Mouse (Mus musculus) hindbrain, embryonic 10.5 days (tissue): ENCODE results near the gene Ccdc88c. TPM values are rescaled to one million over a fixed set of nuclear protein-coding genes. Genes with fewer than 3 reads are reported as not detected.

Source experiments
- DNase-seq: peaks from one replicate; pipeline ENCODE4 v3.0.0-alpha.2; 2017; ENCODE audit warnings: low spot score
- H3K27ac ChIP-seq: fragments of 300-500 bp; sonication (generic); 2 replicates; pipeline ENCODE4 v1.5.1; 2016; ENCODE audit warnings: mild to moderate bottlenecking, moderate library complexity
- H3K27me3 ChIP-seq: fragments of 300-500 bp; sonication (generic); 2 replicates; pipeline ENCODE4 v1.6.1; 2016; ENCODE audit warnings: mild to moderate bottlenecking; ENCODE audit not compliant: poor library complexity, insufficient read depth, severe bottlenecking
- H3K36me3 ChIP-seq: fragments of 300-500 bp; sonication (generic); 2 replicates; pipeline ENCODE4 v1.6.1; 2016; ENCODE audit warnings: mild to moderate bottlenecking, moderate library complexity
- H3K4me1 ChIP-seq: fragments of 300-500 bp; sonication (generic); replicated peaks from 2 replicates; pipeline ENCODE4 v1.6.1; 2016; ENCODE audit warnings: mild to moderate bottlenecking
- H3K4me3 ChIP-seq: fragments of 300-500 bp; sonication (generic); 2 replicates; pipeline ENCODE4 v1.5.1; 2016; ENCODE audit warnings: mild to moderate bottlenecking, moderate library complexity
- H3K9me3 ChIP-seq: fragments of 300-500 bp; sonication (generic); 2 replicates; pipeline ENCODE4 v1.6.1; 2016; ENCODE audit warnings: mild to moderate bottlenecking, moderate library complexity
- WGBS: fragments of 180-500 bp; shearing (Covaris S2); methylation state at CpG from one replicate; pipeline ENCODE4 v1.1.7; 2016; 5-methylcytosine and 5-hydroxymethylcytosine counted together
- polyA plus RNA-seq: library from polyadenylated mRNA; unstranded; fragments of >200 nt; fragmentation: Nextera tagmentation; extraction: Ambion mirVana; gene quantifications from 2 replicates; pipeline ENCODE4 v1.2.1, GENCODE M21; 2016

Gene Ccdc88c
- polyA plus RNA-seq, 1 experiment from 2014 or later, result 13.3 TPM

DNA sequence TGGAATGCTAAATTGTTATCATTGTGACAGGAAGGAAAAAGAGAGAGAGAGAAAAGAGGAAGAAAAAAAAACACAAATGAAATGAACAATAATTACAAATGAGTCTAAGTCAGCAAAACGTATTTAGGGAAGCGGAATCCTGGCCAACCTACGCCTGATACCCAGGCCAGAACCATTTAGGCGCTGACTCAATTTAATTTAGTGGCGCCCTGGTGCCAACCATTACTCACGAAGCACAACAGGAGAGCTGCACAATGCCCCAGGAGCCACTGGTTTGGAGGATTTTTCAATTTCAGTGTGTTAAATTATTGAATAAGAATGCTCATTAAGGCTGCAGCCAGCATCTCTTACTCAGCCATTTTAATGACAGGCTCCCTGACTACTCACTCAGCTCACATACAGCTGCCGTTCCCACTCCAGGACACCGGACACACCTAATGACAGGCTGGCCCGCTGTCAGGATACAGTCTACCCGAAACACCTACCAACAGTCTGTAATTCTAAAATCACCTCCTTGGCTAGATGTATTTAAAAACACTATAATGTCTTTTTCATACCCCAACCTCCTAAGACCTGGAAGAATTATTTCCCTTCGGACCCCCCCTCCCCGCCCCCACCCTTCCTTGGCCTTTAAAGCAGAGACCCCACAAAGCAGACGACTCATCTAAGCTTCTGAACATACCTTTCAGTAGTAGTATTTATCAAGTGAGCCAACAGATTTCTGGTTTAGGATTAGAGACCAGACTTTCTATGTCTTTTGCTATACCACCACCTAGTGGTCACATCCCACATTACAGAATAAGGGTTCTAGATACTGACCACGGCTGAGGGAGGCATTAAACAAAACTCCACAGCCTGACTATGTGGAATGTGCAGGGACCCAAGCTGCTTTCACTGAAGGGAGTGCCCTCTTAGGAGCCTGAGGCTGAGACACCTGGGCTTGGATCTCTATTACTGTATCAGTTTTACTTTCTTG is 102.9 kb downstream of the Ccdc88c start:
- Histone ChIP-seq H3K27ac (no peak overlapping the region), H3K27me3 (no peaks in the 10 kb centered on the region), H3K9me3 (no peaks in the 10 kb centered on the region), H3K4me3 (no peak overlapping the region), H3K36me3 (peaks cover 95% of the 10 kb centered on the region), H3K4me1 (no peaks in the 10 kb centered on the region)
- DNase-seq, result peak; percentile 37
- WGBS, result 75% methylated on average over 14 of the region's 14 CpGs

DNA sequence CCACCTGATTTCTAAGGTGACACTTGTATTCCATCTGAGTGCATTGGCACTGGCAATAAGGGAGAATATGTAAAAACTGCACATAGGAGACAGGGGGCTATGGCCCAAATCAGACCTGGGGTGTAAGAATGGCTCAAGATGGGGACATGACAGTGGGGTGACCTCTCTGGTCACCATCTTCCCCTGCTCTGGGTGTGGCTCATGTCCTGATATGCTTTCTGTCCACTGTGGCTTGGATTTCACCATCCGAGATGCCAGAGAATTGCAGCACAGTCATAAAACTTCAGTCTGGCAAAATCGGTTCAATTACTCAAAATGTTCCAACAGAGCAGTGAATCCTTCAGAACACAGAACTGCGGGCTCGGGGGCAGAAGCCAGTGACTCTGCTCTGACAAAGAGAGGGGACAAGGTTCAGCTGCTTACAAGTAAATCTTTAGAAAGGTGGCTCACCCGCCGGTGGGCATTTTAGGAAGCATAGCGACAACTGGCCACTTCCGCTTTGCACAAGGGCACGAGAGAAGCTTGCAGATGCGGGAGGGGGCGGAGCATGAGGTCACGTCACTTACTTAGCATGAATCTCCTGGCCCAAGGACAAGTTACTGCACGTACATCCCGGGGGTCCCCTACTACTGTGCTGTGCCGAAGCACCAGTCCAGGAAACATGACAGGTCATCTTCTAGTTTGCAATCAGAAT is 104.1 kb downstream of the Ccdc88c start:
- peaks cover 95% of the 10 kb centered on the region for H3K36me3 ChIP-seq
- 88% methylated on average over 15 of the region's 15 CpGs for WGBS
- no peak overlapping the region for H3K4me3 ChIP-seq

DNA sequence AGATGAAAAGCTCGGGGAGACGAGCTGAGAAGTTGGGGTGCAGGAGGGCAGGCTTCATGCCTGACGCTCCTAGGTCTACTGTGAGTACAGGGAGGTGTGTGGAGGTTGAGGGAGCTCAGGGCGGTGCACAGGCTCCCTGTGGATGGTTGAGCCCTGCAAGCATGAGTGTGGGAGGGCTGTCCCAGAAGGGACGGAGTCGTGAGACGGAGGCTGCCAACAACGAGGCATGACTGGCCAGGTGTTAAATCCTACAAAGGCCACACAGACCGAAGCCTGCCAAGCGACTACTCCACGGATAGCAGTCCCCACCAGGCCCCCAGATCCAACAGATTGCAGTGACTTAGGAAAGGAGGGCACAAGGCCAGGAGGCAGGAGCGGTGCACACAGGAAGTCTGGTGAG is 118.1 kb downstream of the Ccdc88c start:
- Histone ChIP-seq H3K27me3 (peaks cover 32% of the 10 kb centered on the region), H3K36me3 (peaks cover 54% of the 10 kb centered on the region), H3K9me3 (no peaks in the 10 kb centered on the region), H3K4me3 (no peak overlapping the region), H3K27ac (no peak overlapping the region), H3K4me1 (peaks cover 13% of the 10 kb centered on the region)
- WGBS, result 86% methylated on average over 12 of the region's 12 CpGs
- no peak for DNase-seq

More for the DNA sequence above, 104.1 kb downstream of the Ccdc88c start:
- no peak for DNase-seq
- no peaks in the 10 kb centered on the region for H3K9me3 ChIP-seq
- no peaks in the 10 kb centered on the region for H3K4me1 ChIP-seq
- H3K27me3 ChIP-seq, result no peaks in the 10 kb centered on the region
- no peak overlapping the region for H3K27ac ChIP-seq

DNA sequence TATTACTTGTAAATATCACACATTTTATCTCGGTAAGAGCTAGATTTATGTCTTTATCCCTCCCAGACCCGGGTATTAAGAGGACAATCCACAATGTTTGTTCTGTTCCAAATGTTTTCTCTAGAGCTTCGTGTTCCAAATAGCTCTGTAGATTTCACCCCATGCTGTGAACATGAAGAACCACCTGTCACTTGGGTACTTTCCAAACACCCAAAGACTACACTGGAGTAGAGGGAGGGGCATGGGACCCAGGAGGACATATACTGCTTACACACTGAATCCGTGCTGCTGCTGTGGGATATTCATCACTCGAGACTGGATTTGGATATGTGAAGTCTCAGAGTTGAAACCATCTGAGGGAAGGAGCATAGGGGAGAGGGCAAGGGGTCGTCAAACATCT is 119.1 kb downstream of the Ccdc88c start:
- H3K9me3 ChIP-seq, result no peaks in the 10 kb centered on the region
- peaks cover 32% of the 10 kb centered on the region for H3K27me3 ChIP-seq
- 77% methylated on average over 6 of the region's 6 CpGs for WGBS
- no peak for DNase-seq
- H3K4me1 ChIP-seq, result peaks cover 13% of the 10 kb centered on the region
- H3K4me3 ChIP-seq, result no peak overlapping the region
- no peak overlapping the region for H3K27ac ChIP-seq
- H3K36me3 ChIP-seq, result peaks cover 44% of the 10 kb centered on the region

DNA sequence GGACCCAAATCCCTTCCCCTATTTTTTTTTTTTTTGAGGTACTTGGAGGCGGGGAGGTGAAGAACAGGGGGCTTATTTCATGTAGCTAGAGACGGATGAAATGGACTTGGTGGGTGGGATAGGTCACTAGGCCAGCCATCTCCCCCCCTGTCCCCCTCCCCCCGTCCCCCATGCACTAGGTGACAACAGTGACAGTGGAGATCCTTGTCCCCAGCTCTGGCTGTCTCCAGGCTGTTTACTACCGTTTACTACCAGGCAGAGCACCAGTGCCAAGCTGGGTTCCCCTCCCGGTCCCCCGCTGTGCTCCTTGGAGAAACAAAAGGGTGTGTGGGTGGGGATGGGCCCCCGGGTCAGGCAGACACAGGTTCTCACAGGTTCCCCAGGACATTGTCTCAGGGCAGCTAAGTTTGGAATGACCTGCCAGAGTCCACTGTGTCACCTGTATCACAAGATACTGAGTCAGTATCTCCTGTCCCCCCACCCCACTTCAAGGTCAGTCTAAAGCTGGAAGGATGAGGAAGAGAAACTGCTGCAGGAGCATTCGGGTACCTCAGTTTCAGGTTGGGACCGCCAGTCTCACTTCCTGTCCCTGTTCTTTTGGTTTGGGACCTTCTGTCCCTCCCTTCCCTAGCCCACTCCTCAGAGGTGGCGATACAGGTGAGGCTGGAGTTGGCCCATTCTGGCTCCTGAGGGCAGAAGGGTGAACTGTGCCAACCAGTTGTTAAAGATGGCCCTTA is 120.4 kb downstream of the Ccdc88c start:
- WGBS, result 17% methylated on average over 10 of the region's 10 CpGs
- Histone ChIP-seq H3K4me1 (peaks cover 13% of the 10 kb centered on the region), H3K9me3 (no peaks in the 10 kb centered on the region), H3K4me3 (peak overlapping the region; percentile 61), H3K27ac (peak overlapping the region; percentile 71), H3K36me3 (peaks cover 32% of the 10 kb centered on the region), H3K27me3 (peaks cover 32% of the 10 kb centered on the region)
- DNase-seq, result no peak

DNA sequence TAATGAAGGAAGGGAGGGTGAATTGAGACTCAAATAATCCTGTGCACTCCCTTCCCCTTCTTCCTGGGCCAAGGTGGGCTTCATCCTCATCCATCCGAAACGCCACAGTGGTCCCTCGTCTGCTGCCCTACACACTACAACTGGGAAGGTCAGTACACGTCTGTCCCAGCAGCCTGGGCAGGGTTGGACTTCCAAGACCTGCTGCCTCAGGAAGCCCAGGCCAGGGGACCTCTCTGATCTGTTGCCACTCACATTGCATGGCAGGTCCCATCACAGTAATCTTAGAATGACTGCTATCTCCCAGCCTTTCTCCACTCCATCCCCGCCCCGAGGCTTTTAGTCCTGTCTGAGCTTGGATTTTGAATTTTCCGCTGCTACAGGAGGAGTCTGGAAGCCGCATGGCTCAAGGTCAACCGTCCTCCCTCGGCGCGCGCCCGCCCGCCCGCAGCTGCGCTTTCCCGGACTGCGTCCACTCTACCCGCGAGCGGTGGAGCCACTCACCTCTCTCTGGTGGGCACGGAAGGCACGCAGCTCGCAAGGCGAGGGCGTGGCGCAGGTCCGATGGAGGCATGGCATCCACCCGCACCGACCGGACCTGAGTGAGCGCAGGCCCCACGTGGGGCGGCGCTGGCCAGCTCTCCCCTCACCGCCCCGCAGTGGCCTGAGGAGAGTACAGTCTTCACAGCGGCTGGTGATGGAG is 121.1 kb downstream of the Ccdc88c start, which contains the start of gene Gpr68:
Gpr68 (minus strand) TSS at position 601 of the 700 bp plus-strand sequence.
- 4% methylated on average over 39 of the region's 39 CpGs for WGBS
- H3K9me3 ChIP-seq, result no peaks in the 10 kb centered on the region
- DNase-seq, result peak; percentile 30
- H3K4me1 ChIP-seq, result peaks cover 13% of the 10 kb centered on the region
- H3K36me3 ChIP-seq, result peaks cover 24% of the 10 kb centered on the region
- peak within 1 kb of the TSS; percentile 71 for H3K27ac ChIP-seq
- peaks cover 32% of the 10 kb centered on the region for H3K27me3 ChIP-seq
- peak within 1 kb of the TSS; percentile 61 for H3K4me3 ChIP-seq

DNA sequence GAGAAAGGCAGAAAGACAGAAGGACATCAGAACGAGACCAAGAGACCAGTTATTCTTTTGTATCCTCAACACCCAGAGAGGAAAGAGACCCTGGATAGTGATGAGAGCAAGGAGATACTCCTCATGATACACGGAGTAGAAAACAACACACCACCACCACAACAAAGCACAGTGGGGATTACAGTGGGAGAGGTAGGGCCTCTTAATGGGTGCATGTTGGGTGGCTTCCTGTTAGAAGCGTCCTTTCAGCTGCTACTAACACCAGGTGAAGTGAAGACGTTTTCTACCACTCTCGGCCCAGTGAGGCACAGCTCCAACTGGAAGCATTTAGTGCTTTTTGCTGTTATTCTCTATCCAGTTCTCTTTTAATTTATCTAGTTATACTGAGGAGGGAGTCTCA is 122.0 kb downstream of the Ccdc88c start:
- no peak overlapping the region for H3K27ac ChIP-seq
- no peaks in the 10 kb centered on the region for H3K9me3 ChIP-seq
- H3K36me3 ChIP-seq, result peaks cover 15% of the 10 kb centered on the region
- H3K27me3 ChIP-seq, result peaks cover 33% of the 10 kb centered on the region
- H3K4me3 ChIP-seq, result no peak overlapping the region
- peaks cover 13% of the 10 kb centered on the region for H3K4me1 ChIP-seq
- DNase-seq, result no peak
- 82% methylated on average over 5 of the region's 5 CpGs for WGBS

DNA sequence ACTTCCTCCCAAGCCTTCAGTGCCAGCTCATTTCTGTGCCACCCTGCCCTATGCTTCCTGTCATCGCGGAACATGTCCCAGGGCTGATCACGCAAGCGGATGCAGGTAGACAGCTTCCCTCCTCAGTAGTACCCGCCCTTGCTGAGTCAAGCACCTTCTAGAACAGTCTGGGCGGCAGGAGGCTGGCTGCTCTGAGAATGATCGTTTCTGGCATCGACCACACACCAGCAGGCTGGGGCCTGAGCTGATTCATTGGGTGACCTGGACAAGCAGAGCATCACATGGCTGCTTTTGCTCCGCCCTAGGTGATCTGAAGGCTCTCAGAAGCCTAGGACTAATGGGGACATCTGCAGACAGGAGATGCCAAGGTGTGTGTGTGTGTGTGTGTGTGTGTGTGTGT is 125.1 kb downstream of the Ccdc88c start:
- H3K27me3 ChIP-seq, result peaks cover 58% of the 10 kb centered on the region
- DNase-seq, result no peak
- H3K27ac ChIP-seq, result no peak overlapping the region
- 87% methylated on average over 9 of the region's 9 CpGs for WGBS
- no peaks in the 10 kb centered on the region for H3K9me3 ChIP-seq
- peaks cover 22% of the 10 kb centered on the region for H3K4me1 ChIP-seq
- H3K4me3 ChIP-seq, result no peak overlapping the region
- H3K36me3 ChIP-seq, result no peaks in the 10 kb centered on the region

DNA sequence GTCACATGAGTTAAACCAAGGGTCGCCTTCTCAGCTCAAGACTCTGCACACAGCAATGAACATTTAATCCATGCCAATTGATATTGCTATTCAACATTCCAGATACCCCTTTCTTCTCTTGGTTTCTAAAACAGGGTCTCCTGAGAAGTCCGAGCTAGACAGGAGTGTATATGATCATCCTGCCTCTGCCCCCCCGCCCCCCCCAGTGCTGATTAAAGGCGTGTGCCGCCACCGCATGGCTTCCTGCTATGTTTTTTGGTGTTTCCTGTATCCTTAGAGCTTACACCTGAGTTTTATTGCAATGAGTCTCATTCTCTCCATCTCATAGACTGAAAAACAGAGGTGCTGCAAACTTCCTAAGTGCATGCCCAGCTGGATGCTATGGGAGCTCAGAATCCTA is 127.5 kb downstream of the Ccdc88c start:
- peaks cover 58% of the 10 kb centered on the region for H3K27me3 ChIP-seq
- 86% methylated on average over 6 of the region's 6 CpGs for WGBS
- H3K4me3 ChIP-seq, result no peak overlapping the region
- no peaks in the 10 kb centered on the region for H3K9me3 ChIP-seq
- H3K4me1 ChIP-seq, result peaks cover 20% of the 10 kb centered on the region
- no peaks in the 10 kb centered on the region for H3K36me3 ChIP-seq
- no peak for DNase-seq
- no peak overlapping the region for H3K27ac ChIP-seq

DNA sequence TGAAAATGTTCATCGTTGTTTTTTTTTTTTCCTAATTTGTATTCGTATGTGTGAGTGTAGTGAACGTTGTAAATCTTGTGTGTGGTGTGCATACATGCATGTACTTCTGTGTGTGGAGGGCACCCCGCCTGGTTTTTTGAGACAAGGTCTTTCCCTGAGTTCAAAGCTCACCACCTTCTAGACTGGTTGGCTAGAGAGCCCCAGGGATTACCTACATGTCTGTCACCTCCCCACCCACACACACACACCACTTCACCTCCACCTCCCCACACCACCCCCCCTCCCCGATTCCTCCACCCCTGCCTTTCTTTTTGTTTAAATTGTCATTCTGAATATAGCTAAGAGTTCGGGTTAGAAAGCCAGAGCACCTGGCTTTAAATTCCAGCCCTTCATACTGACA is 128.0 kb downstream of the Ccdc88c start:
- Histone ChIP-seq H3K27me3 (peaks cover 56% of the 10 kb centered on the region), H3K9me3 (no peaks in the 10 kb centered on the region), H3K4me3 (no peak overlapping the region), H3K27ac (no peak overlapping the region), H3K4me1 (peaks cover 20% of the 10 kb centered on the region), H3K36me3 (no peaks in the 10 kb centered on the region)
- 80% methylated on average over 6 of the region's 6 CpGs for WGBS
- no peak for DNase-seq

DNA sequence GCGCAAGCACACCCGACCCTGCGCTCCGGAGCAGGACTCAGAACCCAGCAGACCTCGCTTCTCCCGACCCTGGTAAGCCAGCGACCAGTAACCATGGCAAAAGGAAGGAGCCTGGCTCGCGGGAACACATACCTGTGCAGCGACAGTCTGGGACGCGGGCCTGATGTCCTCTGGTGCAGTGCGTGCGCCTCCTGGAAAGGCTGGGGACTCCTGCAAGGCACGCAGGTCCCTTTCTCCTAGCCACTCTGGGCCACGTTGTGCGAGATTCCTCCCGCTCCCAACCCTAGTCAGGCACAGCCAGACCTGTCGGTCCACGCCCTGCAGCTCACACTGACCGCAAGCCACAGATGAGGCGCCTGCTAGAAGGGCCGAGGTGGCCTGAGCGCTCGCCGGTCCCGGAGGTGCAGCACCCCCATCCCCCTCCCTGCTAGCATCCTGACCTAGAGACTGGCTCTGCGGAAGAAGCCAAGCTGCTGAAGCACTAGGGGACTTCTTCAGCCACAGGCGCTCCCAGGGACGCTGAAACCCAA is 129.7 kb downstream of the Ccdc88c start:
- H3K27ac ChIP-seq, result no peak overlapping the region
- no peaks in the 10 kb centered on the region for H3K36me3 ChIP-seq
- H3K27me3 ChIP-seq, result peaks cover 56% of the 10 kb centered on the region
- under 1% methylated on average over 30 of the region's 30 CpGs for WGBS
- peak overlapping the region; percentile 50 for H3K4me3 ChIP-seq
- H3K9me3 ChIP-seq, result no peaks in the 10 kb centered on the region
- peaks cover 26% of the 10 kb centered on the region for H3K4me1 ChIP-seq
- peak; percentile 38 for DNase-seq
